Mouse (Mus musculus) heart, embryonic 14.5 days (tissue): ENCODE data around the gene Trim80. TPM values are rescaled to one million over a fixed set of nuclear protein-coding genes. Genes with fewer than 3 reads are reported as not detected.
"Not testable (repeated sequence)": the region's sequence is repeated elsewhere in the genome, so short reads cannot be mapped to it uniquely, and the experiment has no call there.

Source experiments
- ATAC-seq: fragments of 200-750 bp; cut with Nextera tagmentation; 2 replicates; pipeline ENCODE4 v1.8.0; 2017; ENCODE audit warnings: low read depth, moderate TSS enrichment; ENCODE audit not compliant: insufficient number of reproducible peaks, insufficient read depth, low FRiP score
- H3K27ac ChIP-seq, 2 experiments: fragments of 200-500 bp in 1 of 2; fragments of 300-500 bp in 1 of 2; sonication (generic) in 1 of 2; replicated peaks in 1 of 2; 2 replicates each; pipeline ENCODE4 v1.5.1; 2012 to 2014; ENCODE audit warnings: low read depth in 2 of 2, low read length in 2 of 2, control low read depth in 1 of 2, mild to moderate bottlenecking in 1 of 2, mixed read lengths in 1 of 2; ENCODE audit not compliant: control insufficient read depth in 1 of 2, insufficient read depth in 1 of 2
- H3K27me3 ChIP-seq: fragments of 300-500 bp; sonication (generic); 2 replicates; pipeline ENCODE4 v1.6.1; 2014; ENCODE audit warnings: mild to moderate bottlenecking, low read length, control low read depth; ENCODE audit not compliant: control insufficient read depth, insufficient read depth
- H3K36me3 ChIP-seq: fragments of 300-500 bp; sonication (generic); 2 replicates; pipeline ENCODE4 v1.6.1; 2014; ENCODE audit warnings: mild to moderate bottlenecking, control low read depth, low read length, mixed read lengths; ENCODE audit not compliant: control insufficient read depth, insufficient read depth
- H3K4me1 ChIP-seq, 2 experiments: fragments of 200-500 bp in 1 of 2; fragments of 300-500 bp in 1 of 2; sonication (generic) in 1 of 2; 2 replicates each; pipeline ENCODE4 v1.6.1; 2012 to 2014; ENCODE audit warnings: low read length in 2 of 2, control low read depth in 1 of 2, mixed read lengths in 1 of 2; ENCODE audit not compliant: control insufficient read depth in 2 of 2, insufficient read depth in 2 of 2
- H3K4me2 ChIP-seq: fragments of 300-500 bp; sonication (generic); 2 replicates; pipeline ENCODE4 v1.6.1; 2014; ENCODE audit warnings: mild to moderate bottlenecking, low read length
- H3K4me3 ChIP-seq, 2 experiments: fragments of 200-500 bp in 1 of 2; fragments of 300-500 bp in 1 of 2; sonication (generic) in 1 of 2; 2 replicates each; pipeline ENCODE4 v1.5.1; 2012 to 2014; ENCODE audit warnings: low read length in 2 of 2, mild to moderate bottlenecking in 2 of 2, control low read depth in 1 of 2, low read depth in 1 of 2, moderate library complexity in 1 of 2; ENCODE audit not compliant: control insufficient read depth in 1 of 2, insufficient read depth in 1 of 2
- H3K9ac ChIP-seq: fragments of 300-500 bp; sonication (generic); 2 replicates; pipeline ENCODE4 v1.6.1; 2014; ENCODE audit warnings: mild to moderate bottlenecking, low read length
- H3K9me3 ChIP-seq: fragments of 300-500 bp; sonication (generic); 2 replicates; pipeline ENCODE4 v1.6.1; 2016; ENCODE audit warnings: low read length, control low read depth; ENCODE audit not compliant: control insufficient read depth
- WGBS: fragments of 180-500 bp; shearing (Covaris S2); extraction: QIAGEN DNeasy Blood & Tissue Kit; methylation state at CpG from one replicate; pipeline ENCODE4 v1.1.7; 2014; 5-methylcytosine and 5-hydroxymethylcytosine counted together
- polyA plus RNA-seq: library from polyadenylated mRNA; unstranded; fragments of >200 nt; fragmentation: Nextera tagmentation; extraction: Ambion mirVana; gene quantifications from 2 replicates; pipeline ENCODE4 v1.2.1, GENCODE M21; 2014

Trim80 gene
- polyA plus RNA-seq, 1 experiment from 2014 or later, result 0.14 TPM

- Histone ChIP-seq H3K4me2 (no peak overlapping the region), H3K4me1 (peaks cover 6% of the 10 kb centered on the region in 2 experiments; a peak in 3 of 4 replicates), H3K9ac (no peak overlapping the region), H3K4me3 (no peak overlapping the region), H3K27ac (no peak overlapping the region), H3K27me3 (no peaks in the 10 kb centered on the region), H3K9me3 (no peaks in the 10 kb centered on the region), H3K36me3 (no peaks in the 10 kb centered on the region)
- WGBS, result 86% methylated on average over 8 of the region's 8 CpGs
- no peak for ATAC-seq
Measured at GRCm38 (mm10) chr11:115464851-115465250, 24.5 kb downstream of the Trim80 start.

GRCm38 (mm10) chr11:115467217-115467618, 26.9 kb downstream of the Trim80 start:
- no peak overlapping the region for H3K27ac ChIP-seq
- 20% methylated on average over 4 of the region's 4 CpGs for WGBS
- H3K36me3 ChIP-seq, result no peaks in the 10 kb centered on the region
- H3K9me3 ChIP-seq, result no peaks in the 10 kb centered on the region
- H3K4me2 ChIP-seq, result no peak overlapping the region
- no peak overlapping the region for H3K4me3 ChIP-seq
- no peak for ATAC-seq
- no peak overlapping the region for H3K9ac ChIP-seq
- no peaks in the 10 kb centered on the region for H3K27me3 ChIP-seq
- H3K4me1 ChIP-seq, result peaks cover 6% of the 10 kb centered on the region in 2 experiments; a peak in 3 of 4 replicates

- WGBS, result 78% methylated on average over 7 of the region's 7 CpGs
- no peak overlapping the region for H3K4me2 ChIP-seq
- ATAC-seq, result no peak
- H3K4me3 ChIP-seq, result no peak overlapping the region
- no peak overlapping the region for H3K9ac ChIP-seq
- H3K27me3 ChIP-seq, result no peaks in the 10 kb centered on the region
- H3K27ac ChIP-seq, result no peak overlapping the region
- H3K36me3 ChIP-seq, result no peaks in the 10 kb centered on the region
- H3K4me1 ChIP-seq, result peaks cover 14 to 27% of the 10 kb centered on the region in 2 experiments
- H3K9me3 ChIP-seq, result no peaks in the 10 kb centered on the region
Measured at GRCm38 (mm10) chr11:115472183-115472582, 31.8 kb downstream of the Trim80 start.

GRCm38 (mm10) chr11:115473626-115474275, 33.4 kb downstream of the Trim80 start:
- peak; percentile 51 for ATAC-seq
- 17% methylated on average over 15 of the region's 15 CpGs for WGBS
- Histone ChIP-seq H3K9me3 (no peaks in the 10 kb centered on the region), H3K27ac (peak overlapping the region; percentile 78 to 79), H3K9ac (peak overlapping the region; percentile 17; the same call in 1 of the 2 replicates), H3K4me3 (no peak overlapping the region), H3K4me2 (peak overlapping the region; percentile 14; the same call in 1 of the 2 replicates), H3K36me3 (peaks cover 3% of the 10 kb centered on the region; the same call in 1 of the 2 replicates), H3K4me1 (peaks cover 14 to 27% of the 10 kb centered on the region in 2 experiments), H3K27me3 (no peaks in the 10 kb centered on the region)

- under 1% methylated on average over 26 of the region's 26 CpGs for WGBS
- H3K27me3 ChIP-seq, result no peaks in the 10 kb centered on the region
- peak within 1 kb of the TSS; percentile 90 for H3K4me2 ChIP-seq
- peaks cover 14 to 27% of the 10 kb centered on the region in 2 experiments for H3K4me1 ChIP-seq
- H3K36me3 ChIP-seq, result peaks cover 10% of the 10 kb centered on the region
- H3K4me3 ChIP-seq, result peak within 1 kb of the TSS; percentile 71 to 82
- H3K9ac ChIP-seq, result peak within 1 kb of the TSS; percentile 84
- H3K9me3 ChIP-seq, result no peaks in the 10 kb centered on the region
- peak; percentile 92 for ATAC-seq
- H3K27ac ChIP-seq, result peak within 1 kb of the TSS; percentile 46 to 78
Measured at GRCm38 (mm10) chr11:115475025-115475757, 34.8 kb downstream of the Trim80 start, which contains the start of gene Armc7. Gene Armc7 (plus strand): TSS chr11:115475667.

GRCm38 (mm10) chr11:115475758-115476237, 35.5 kb downstream of the Trim80 start:
- H3K27me3 ChIP-seq, result no peaks in the 10 kb centered on the region
- H3K27ac ChIP-seq, result 0 out of 4 replicates have a peak overlapping the region, but pooled peaks of 1 of the 2 experiments have one; percentile 10
- peaks cover 14 to 27% of the 10 kb centered on the region in 2 experiments for H3K4me1 ChIP-seq
- peak; percentile 5; the same call in 1 of the 2 replicates for ATAC-seq
- peak overlapping the region; percentile 90 for H3K4me2 ChIP-seq
- no peaks in the 10 kb centered on the region for H3K9me3 ChIP-seq
- peak overlapping the region; percentile 71 to 82 for H3K4me3 ChIP-seq
- peak overlapping the region; percentile 84 for H3K9ac ChIP-seq
- H3K36me3 ChIP-seq, result peaks cover 10% of the 10 kb centered on the region
- 2% methylated on average over 28 of the region's 28 CpGs for WGBS

- H3K9me3 ChIP-seq, H3K27ac ChIP-seq, H3K27me3 ChIP-seq, ATAC-seq: not testable (repeated sequence)
- Histone ChIP-seq H3K9ac (peak overlapping the region; percentile 84; the same call in 1 of the 2 replicates), H3K36me3 (peaks cover 13% of the 10 kb centered on the region), H3K4me1 (peaks cover 14 to 27% of the 10 kb centered on the region in 2 experiments), H3K4me3 (peak overlapping the region in 1 of 2 experiments; percentile 82; a peak in 2 of 4 replicates), H3K4me2 (peak overlapping the region; percentile 90)
- WGBS, result 75% methylated on average over 4 of the region's 4 CpGs
Measured at GRCm38 (mm10) chr11:115476630-115477029, 36.3 kb downstream of the Trim80 start.
